11 mouse cellular contexts compared by ENCODE assay signal in genomic region chr1:153274611-153275010, GRCm38 (mm10). TPM values are rescaled to one million over a fixed set of nuclear protein-coding genes. Genes with fewer than 3 reads are reported as not detected.
DNase-seq lines count a peak whose midpoint lies in the region; ATAC-seq and TF ChIP-seq lines count a peak whose summit lies in the region.
"Had no signal": no experiment of that assay in that cellular context is flagged by ENCODE, and none has a peak within 500 bp of the region (broad histone marks: within the 10 kb centered on the region; RNA-seq: fewer than 3 reads in every experiment).

No protein-coding gene starts in this region.

- no peaks in the 10 kb centered on the region for H3K9me3 ChIP-seq in stomach, embryonic 16.5 days (replicated peaks; ENCODE audit: control insufficient read depth, low read length)
- H3K9me3 ChIP-seq: neural tube, embryonic 12.5 days had no signal

- H3K4me1 ChIP-seq in lung, adult 2 months (ENCODE audit: control insufficient read depth, insufficient read depth, low read length) = peaks cover 12% of the 10 kb centered on the region
- peaks cover 5% of the 10 kb centered on the region for H3K4me1 ChIP-seq in liver, adult 2 months (ENCODE audit: control insufficient read depth, insufficient read depth, low read length)
- peaks cover 39% of the 10 kb centered on the region for H3K4me1 ChIP-seq in stomach, embryonic 16.5 days (ENCODE audit: control insufficient read depth, insufficient read depth, low read length)
- H3K4me1 ChIP-seq in thymus, adult 2 months (replicated peaks; ENCODE audit: control insufficient read depth, insufficient read depth, low read length) = peaks cover 5% of the 10 kb centered on the region; the same call in 1 of the 2 replicates

- intact Hi-C loops in gastrocnemius, adult 2 months (cut with DNase I) = no loop called here

- 0 out of 2 replicates have a peak overlapping the region, but pooled peaks have one; percentile 24 for H3K4me2 ChIP-seq in stomach, embryonic 16.5 days (ENCODE audit: low read depth, low read length)
- H3K4me2 ChIP-seq: neural tube, embryonic 12.5 days had no signal

- DNase-seq in gastrocnemius, adult 2 months = no peak
- DNase-seq in gastrocnemius, postnatal 4 days (ENCODE audit: low spot score in 2 of 2) = no peak
- DNase-seq in lung, adult 2 months = peak; percentile 26
- no peak for DNase-seq in lung, postnatal 25 days (ENCODE audit: low spot score)
- peak; percentile 35 for DNase-seq in liver, adult 2 months (ENCODE audit: extremely low read depth, low read depth, low spot score)
- DNase-seq in thymus, adult 2 months = no peak
- DNase-seq: right cerebral cortex, postnatal 4 days; thymus, postnatal 25 days had no signal

- H3K4me3 ChIP-seq in gastrocnemius, adult 2 months = no peak overlapping the region
- H3K4me3 ChIP-seq in lung, adult 2 months (replicated peaks; ENCODE audit: extremely low read depth, low read depth, low read length) = no peak overlapping the region
- H3K4me3 ChIP-seq in liver, adult 2 months (ENCODE audit: insufficient read depth, low read depth, low read length) = no peak overlapping the region
- no peak overlapping the region for H3K4me3 ChIP-seq in stomach, embryonic 16.5 days (replicated peaks; ENCODE audit: low read length)
- no peak overlapping the region for H3K4me3 ChIP-seq in thymus, adult 2 months (ENCODE audit: control insufficient read depth, insufficient read depth, low read length)
- H3K4me3 ChIP-seq: neural tube, embryonic 12.5 days had no signal

- H3K36me3 ChIP-seq in liver, adult 2 months (ENCODE audit: control insufficient read depth, insufficient read depth, low read length) = no peaks in the 10 kb centered on the region
- H3K36me3 ChIP-seq in stomach, embryonic 16.5 days (ENCODE audit: control insufficient read depth, insufficient read depth, low read length) = no peaks in the 10 kb centered on the region
- H3K36me3 ChIP-seq in thymus, adult 2 months (ENCODE audit: control insufficient read depth, insufficient read depth, low read length) = no peaks in the 10 kb centered on the region
- H3K36me3 ChIP-seq: neural tube, embryonic 12.5 days had no signal

- peak overlapping the region; percentile 4; the same call in 1 of the 2 replicates for H3K27ac ChIP-seq in gastrocnemius, adult 2 months
- H3K27ac ChIP-seq in liver, adult 2 months (replicated peaks; ENCODE audit: insufficient read depth, low read depth, low read length) = no peak overlapping the region
- peak overlapping the region; percentile 60; the same call in 1 of the 2 replicates for H3K27ac ChIP-seq in stomach, embryonic 16.5 days (ENCODE audit: low read length)
- H3K27ac ChIP-seq in thymus, adult 2 months (ENCODE audit: control insufficient read depth, insufficient read depth, low read length) = no peak overlapping the region
- H3K27ac ChIP-seq: hindbrain, postnatal 0 days; neural tube, embryonic 12.5 days had no signal

- no peak for TF ChIP-seq POLR2A in lung, adult 2 months (IDR thresholded peaks at IDR 0.05; ENCODE audit: borderline replicate concordance, extremely low read depth, low read depth, low read length)
- no peak for TF ChIP-seq POLR2A in liver, adult 2 months (IDR thresholded peaks at IDR 0.05; ENCODE audit: extremely low read depth, insufficient read depth, low read length)
- TF ChIP-seq POLR2A in thymus, adult 2 months (IDR thresholded peaks at IDR 0.05; ENCODE audit: control insufficient read depth, extremely low read depth, insufficient read depth, low read length, poor library complexity) = no peak

- no peak overlapping the region for H3K9ac ChIP-seq in liver, adult 2 months (ENCODE audit: low read depth, low read length)
- H3K9ac ChIP-seq in stomach, embryonic 16.5 days (ENCODE audit: low read length) = no peak overlapping the region
- H3K9ac ChIP-seq: neural tube, embryonic 12.5 days had no signal

- H3K27me3 ChIP-seq in liver, adult 2 months (ENCODE audit: control insufficient read depth, insufficient read depth, low read length) = no peaks in the 10 kb centered on the region
- H3K27me3 ChIP-seq in stomach, embryonic 16.5 days (ENCODE audit: control insufficient read depth, insufficient read depth, low read length) = no peaks in the 10 kb centered on the region
- no peaks in the 10 kb centered on the region for H3K27me3 ChIP-seq in thymus, adult 2 months (ENCODE audit: control insufficient read depth, insufficient read depth, low read length)
- H3K27me3 ChIP-seq: neural tube, embryonic 12.5 days had no signal

- H3K79me2 ChIP-seq in liver, adult 2 months (ENCODE audit: control insufficient read depth, insufficient read depth, low read length) = no peaks in the 10 kb centered on the region

- no peak for TF ChIP-seq CTCF in gastrocnemius, adult 2 months (IDR thresholded peaks at IDR 0.05)
- TF ChIP-seq CTCF in lung, adult 2 months (IDR thresholded peaks at IDR 0.05; ENCODE audit: insufficient read depth, low read length) = no peak
- TF ChIP-seq CTCF in liver, adult 2 months (IDR thresholded peaks at IDR 0.05; ENCODE audit: low read depth, low read length) = no peak
- TF ChIP-seq CTCF in thymus, adult 2 months (IDR thresholded peaks at IDR 0.05; ENCODE audit: borderline replicate concordance, control insufficient read depth, extremely low read depth, insufficient read depth, low read length, poor library complexity) = no peak

- peak; percentile 85 for ATAC-seq in stomach, embryonic 16.5 days (ENCODE audit: insufficient read depth, low FRiP score)
- ATAC-seq: hindbrain, postnatal 0 days had no signal

- 25% methylated on average over 6 of the region's 6 CpGs for WGBS in lung, adult 2 months
- 23% methylated on average over 6 of the region's 6 CpGs for WGBS in liver, adult 2 months
- 20% methylated on average over 6 of the region's 6 CpGs for WGBS in stomach, embryonic 16.5 days
- 84% methylated on average over 6 of the region's 6 CpGs for WGBS in thymus, adult 2 months

RNA-seq across cellular contexts. Expression of gene Lamc1, which starts 58.0 kb away (rescaled TPM):
- total RNA-seq in gastrocnemius, adult 2 months (2021) = 10 to 100 TPM; 67.7 to 71.6 TPM
- total RNA-seq in gastrocnemius, postnatal 4 days (2021) = 100 to 1,000 TPM; 323 to 353 TPM
- 101 and 116 TPM in 2 replicates for polyA plus RNA-seq in lung, adult 2 months (2012; rRNA removed)
- 8.1 and 9.1 TPM in 2 replicates for total RNA-seq in liver, adult 2 months (2014; rRNA removed)
- polyA plus RNA-seq in liver, adult 2 months (2012; rRNA removed) = 9.8 and 11.5 TPM in 2 replicates
- polyA plus RNA-seq in stomach, embryonic 16.5 days (2015; fragmentation: Nextera tagmentation; extraction: Ambion mirVana) = 63.4 and 68.0 TPM in 2 replicates
- polyA plus RNA-seq in thymus, adult 2 months (2012; rRNA removed) = 30.3 and 30.5 TPM in 2 replicates

Comparison
In these comparisons a context has a peak if more than half of its experiments do, and no peak if none do; other contexts are left out.
1. DNase-seq: peak in lung, adult 2 months (single experiment) and liver, adult 2 months (single experiment); none in gastrocnemius, adult 2 months (single experiment), gastrocnemius, postnatal 4 days (0 of 2), lung, postnatal 25 days (single experiment) and thymus, adult 2 months (single experiment).
2. H3K27ac ChIP-seq: peak in gastrocnemius, adult 2 months (single experiment) and stomach, embryonic 16.5 days (single experiment); none in liver, adult 2 months (single experiment) and thymus, adult 2 months (single experiment).